Mouse (Mus musculus): ENCODE measurements at regions not wholly inside any gene's neighbourhood (a gene's known extent, or its start where the extent isn't known, plus 50 kb on each side); places are given as distances from the start of the nearest gene placed in this dataset.
"Not testable (repeated sequence)": the region's sequence is repeated elsewhere in the genome, so short reads cannot be mapped to it uniquely, and the experiment has no call there.

- not testable (repeated sequence) for TF ChIP-seq POLR2A (IDR thresholded peaks at IDR 0.05; ENCODE audit: extremely low read depth, insufficient read depth, low read length); CTCF (IDR thresholded peaks at IDR 0.05; ENCODE audit: low read depth, low read length)
Observed at GRCm38 (mm10) chr5:14403381-14403780, 111.3 kb upstream of the Pclo start.

Measured in liver, adult 2 months (tissue).